ENCODE assay signal across 9 mouse cellular contexts in the genomic region with DNA sequence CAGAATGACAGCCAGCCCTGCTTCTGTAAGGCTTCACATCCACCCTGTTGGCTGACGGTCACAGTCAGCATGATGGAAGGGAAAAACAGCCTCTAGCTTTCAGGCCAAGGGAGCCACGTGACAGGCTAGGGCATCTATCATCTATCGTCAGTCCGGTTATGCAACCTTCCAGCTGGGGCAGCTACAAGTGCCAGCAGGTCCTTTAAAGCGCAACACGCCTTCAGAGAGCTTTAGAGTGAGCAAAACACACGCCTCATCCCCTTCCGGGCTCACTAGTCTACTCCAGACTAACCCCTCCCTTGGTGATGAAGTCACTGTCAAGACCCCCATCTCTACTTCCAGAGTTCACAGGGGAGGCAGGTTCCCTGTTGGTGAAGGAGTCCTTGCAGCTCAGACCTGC. TPM values are rescaled to one million over a fixed set of nuclear protein-coding genes. Genes with fewer than 3 reads are reported as not detected.
A peak's percentile ranks its signal among the peaks of the same experiment; 100 is the strongest.
DNase-seq lines count a peak whose midpoint lies in the region; ATAC-seq and TF ChIP-seq lines count a peak whose summit lies in the region.
"Had no signal": no experiment of that assay in that cellular context is flagged by ENCODE, and none has a peak within 500 bp of the region (broad histone marks: within the 10 kb centered on the region; RNA-seq: fewer than 3 reads in every experiment).

No protein-coding gene starts in this region.

- no peak for TF ChIP-seq POLR2A in myocyte (IDR thresholded peaks at IDR 0.05; ENCODE audit: insufficient read length, low read depth)

- no peak overlapping the region for H3ac ChIP-seq in myocyte (ENCODE audit: control insufficient read depth, insufficient read length)

- peak; percentile 82 to 86 for DNase-seq in heart, adult 18-20 months
- no peak for DNase-seq in heart, embryonic 10.5 days (ENCODE audit: low spot score)
- DNase-seq in kidney, postnatal 0 days (ENCODE audit: low spot score): peak; percentile 1
- no peak for DNase-seq in cerebellum, adult 8-10 months
- no peak for DNase-seq in midbrain, embryonic 14.5 days
- DNase-seq in spleen, postnatal 14 days (ENCODE audit: low spot score in 2 of 2): no peak

- WGBS in heart, embryonic 10.5 days: 74% methylated on average over 8 of the region's 8 CpGs
- 50% methylated on average over 8 of the region's 8 CpGs for WGBS in kidney, postnatal 0 days
- 85% methylated on average over 8 of the region's 8 CpGs for WGBS in midbrain, embryonic 14.5 days

- H3K4me1 ChIP-seq in heart, embryonic 10.5 days: peaks cover 20% of the 10 kb centered on the region; the same call in 1 of the 2 replicates
- H3K4me1 ChIP-seq in kidney, postnatal 0 days (replicated peaks; ENCODE audit: insufficient read depth, low read length): no peaks in the 10 kb centered on the region
- no peaks in the 10 kb centered on the region for H3K4me1 ChIP-seq in midbrain, embryonic 14.5 days (ENCODE audit: control insufficient read depth, insufficient read depth, low read length)

- peak; percentile 37 for ATAC-seq in common myeloid progenitor, adult 5-6 weeks (replicated peaks; ENCODE audit: low read depth, poor library complexity, severe bottlenecking)
- ATAC-seq in kidney, postnatal 0 days (replicated peaks; ENCODE audit: low FRiP score, low read depth): no peak
- ATAC-seq in midbrain, embryonic 14.5 days (ENCODE audit: low FRiP score, low TSS enrichment): no peak

- no peak overlapping the region for H3K4me2 ChIP-seq in kidney, postnatal 0 days (ENCODE audit: low read length)
- no peak overlapping the region for H3K4me2 ChIP-seq in myocyte (ENCODE audit: low read depth)
- H3K4me2 ChIP-seq in midbrain, embryonic 14.5 days (ENCODE audit: low read length): no peak overlapping the region
- H3K4me2 ChIP-seq: liver, embryonic 15.5 days had no signal

- TF ChIP-seq CTCF in kidney, postnatal 0 days (IDR thresholded peaks at IDR 0.05; ENCODE audit: low read depth): no peak

- H3K27ac ChIP-seq in heart, embryonic 10.5 days: no peak overlapping the region
- H3K27ac ChIP-seq in kidney, postnatal 0 days: no peak overlapping the region
- no peak overlapping the region for H3K27ac ChIP-seq in midbrain, embryonic 14.5 days (replicated peaks; ENCODE audit: low read depth, low read length)
- H3K27ac ChIP-seq: liver, embryonic 15.5 days had no signal

- H3K9ac ChIP-seq in kidney, postnatal 0 days (ENCODE audit: low read depth, low read length): no peak overlapping the region
- H3K9ac ChIP-seq in midbrain, embryonic 14.5 days (replicated peaks; ENCODE audit: low read length): no peak overlapping the region
- H3K9ac ChIP-seq: liver, embryonic 15.5 days had no signal

- H3K79me2 ChIP-seq in myocyte (ENCODE audit: control insufficient read depth, insufficient read depth): no peaks in the 10 kb centered on the region

- no peak overlapping the region for H3K4me3 ChIP-seq in heart, embryonic 10.5 days
- H3K4me3 ChIP-seq in kidney, postnatal 0 days (replicated peaks; ENCODE audit: low read depth, low read length): no peak overlapping the region
- no peak overlapping the region for H3K4me3 ChIP-seq in myocyte
- H3K4me3 ChIP-seq in midbrain, embryonic 14.5 days (replicated peaks; ENCODE audit: low read depth, low read length): no peak overlapping the region
- H3K4me3 ChIP-seq: liver, embryonic 15.5 days had no signal

- 0 out of 2 replicates have a peak, but pooled peaks cover 6% of the 10 kb centered on the region for H3K36me3 ChIP-seq in heart, embryonic 10.5 days
- 0 out of 2 replicates have a peak, but pooled peaks cover 3% of the 10 kb centered on the region for H3K36me3 ChIP-seq in kidney, postnatal 0 days (ENCODE audit: insufficient read depth, low read length)
- H3K36me3 ChIP-seq in myocyte (ENCODE audit: control insufficient read depth, insufficient read depth): no peaks in the 10 kb centered on the region
- no peaks in the 10 kb centered on the region for H3K36me3 ChIP-seq in midbrain, embryonic 14.5 days (ENCODE audit: control insufficient read depth, insufficient read depth, low read length)
- H3K36me3 ChIP-seq: liver, embryonic 15.5 days had no signal

- no peaks in the 10 kb centered on the region for H3K27me3 ChIP-seq in heart, embryonic 10.5 days (ENCODE audit: insufficient read depth, poor library complexity, severe bottlenecking)
- no peaks in the 10 kb centered on the region for H3K27me3 ChIP-seq in kidney, postnatal 0 days (ENCODE audit: insufficient read depth, low read length)
- no peaks in the 10 kb centered on the region for H3K27me3 ChIP-seq in myocyte (ENCODE audit: control insufficient read depth, insufficient read depth, insufficient read length)
- no peaks in the 10 kb centered on the region for H3K27me3 ChIP-seq in midbrain, embryonic 14.5 days (ENCODE audit: control insufficient read depth, insufficient read depth, low read length)
- H3K27me3 ChIP-seq: liver, embryonic 15.5 days had no signal

- H3K9me3 ChIP-seq in heart, embryonic 10.5 days: no peaks in the 10 kb centered on the region
- H3K9me3 ChIP-seq in kidney, postnatal 0 days (replicated peaks; ENCODE audit: low read length): no peaks in the 10 kb centered on the region
- H3K9me3 ChIP-seq in midbrain, embryonic 14.5 days (ENCODE audit: control insufficient read depth, low read length): no peaks in the 10 kb centered on the region
- H3K9me3 ChIP-seq: liver, embryonic 15.5 days had no signal

TF ChIP-seq in myocyte, 11 proteins besides CTCF, POLR2A, EP300 and RAD21:
- TF ChIP-seq SRF (IDR thresholded peaks at IDR 0.05; ENCODE audit: control insufficient read depth, insufficient read length, low read depth) (no peak), TCF3 (IDR thresholded peaks at IDR 0.05; ENCODE audit: insufficient read length, low read depth) (no peak), MYOD1 (IDR thresholded peaks at IDR 0.05; ENCODE audit: control insufficient read depth in 1 of 3, insufficient read length in 2 of 3, low read depth in 2 of 3) (no peak), TCF12 (IDR thresholded peaks at IDR 0.05; ENCODE audit: insufficient read depth, poor library complexity, severe bottlenecking) (no peak), POLR2AphosphoS2 (IDR thresholded peaks at IDR 0.05; ENCODE audit: insufficient read length, low read depth) (no peak), USF1 (IDR thresholded peaks at IDR 0.05; ENCODE audit: low read depth) (peak; percentile 68), E2F4 (IDR thresholded peaks at IDR 0.05; ENCODE audit: insufficient read depth) (no peak), REST (IDR thresholded peaks at IDR 0.05; ENCODE audit: insufficient read depth, insufficient read length) (no peak)

RNA-seq across cellular contexts. Expression of a gene that starts 11.7 kb away (rescaled TPM):
- under 1 TPM; 0.10 to 0.44 TPM for total RNA-seq in heart, adult 18-20 months (2021)
- 4.8 and 5.4 TPM in 2 replicates for polyA plus RNA-seq in heart, embryonic 10.5 days (2016; fragmentation: Nextera tagmentation; extraction: Ambion mirVana)
- total RNA-seq in common myeloid progenitor, adult 5-6 weeks (2017): not detected in 2 replicates
- 9.9 and 10.2 TPM in 2 replicates for polyA plus RNA-seq in kidney, postnatal 0 days (2015; fragmentation: Nextera tagmentation; extraction: Ambion mirVana)
- polyA plus RNA-seq in myocyte (2012; fragmentation: generic; extraction: Trizol): not detected
- polyA plus RNA-seq in midbrain, embryonic 14.5 days (2014; fragmentation: Nextera tagmentation; extraction: Ambion mirVana): 0.41 and 0.51 TPM in 2 replicates

Comparison
In these comparisons a context has a peak if more than half of its experiments do, and no peak if none do; other contexts are left out.
1. DNase-seq: peak in heart, adult 18-20 months (2 of 2) and kidney, postnatal 0 days (single experiment); none in heart, embryonic 10.5 days (single experiment), cerebellum, adult 8-10 months (single experiment), midbrain, embryonic 14.5 days (single experiment) and spleen, postnatal 14 days (0 of 2).